Mouse (Mus musculus): Measurements from ENCODE around the gene Rnf5. TPM values are rescaled to one million over a fixed set of nuclear protein-coding genes. Genes with fewer than 3 reads are reported as not detected.
A peak's percentile ranks its signal among the peaks of the same experiment; 100 is the strongest.

Rnf5 gene
- total RNA-seq, 2 experiments from 2014 or later: 72.1 to 80.3 TPM

DNA sequence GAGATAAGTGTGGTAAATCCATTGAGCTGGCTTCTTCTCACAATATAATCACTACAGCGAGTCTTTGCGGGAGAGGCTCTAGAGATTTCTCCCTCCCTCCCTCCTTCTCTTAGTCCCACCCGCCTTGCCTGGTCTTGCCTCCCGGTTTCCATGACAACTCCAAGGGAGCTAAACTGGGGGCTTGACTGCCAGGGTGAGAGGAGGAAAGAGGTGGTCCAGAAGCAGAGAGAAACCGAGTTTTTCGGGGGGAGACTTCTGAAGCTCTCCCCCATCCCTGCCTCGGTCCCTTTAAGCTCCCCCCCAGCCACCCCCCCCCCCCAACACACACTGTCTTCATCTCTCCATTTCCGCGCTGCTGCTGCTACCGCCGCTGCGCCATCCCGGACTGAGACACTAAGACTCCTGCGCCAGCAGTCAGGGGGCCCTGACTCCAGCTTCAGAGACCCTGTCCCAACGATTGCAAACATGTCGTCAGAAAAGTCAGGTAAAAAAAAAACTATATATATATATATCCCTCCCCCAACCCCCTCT lies 25.8 kb upstream of the Rnf5 start, which contains the start of gene Prrt1:
Gene Prrt1, plus strand, starts transcription at position 313 of the 531 bp plus-strand sequence.
- TF ChIP-seq CTCF (conservative IDR thresholded peaks at IDR 0.05): no peak
- Histone ChIP-seq H3K27ac (peak within 1 kb of the TSS; percentile 99), H3K4me3 (peak within 1 kb of the TSS; percentile 67)
- DNase-seq (ENCODE audit: low spot score in 2 of 2): peak; percentile 66 to 90

GRCm38 (mm10) chr17:34628644-34628967 lies 25.1 kb upstream of the Rnf5 start:
- no peak for TF ChIP-seq CTCF (conservative IDR thresholded peaks at IDR 0.05)
- peak overlapping the region; percentile 99 for H3K27ac ChIP-seq
- no peak for DNase-seq (ENCODE audit: low spot score in 2 of 2)
- H3K4me3 ChIP-seq: peak overlapping the region; percentile 67

DNA sequence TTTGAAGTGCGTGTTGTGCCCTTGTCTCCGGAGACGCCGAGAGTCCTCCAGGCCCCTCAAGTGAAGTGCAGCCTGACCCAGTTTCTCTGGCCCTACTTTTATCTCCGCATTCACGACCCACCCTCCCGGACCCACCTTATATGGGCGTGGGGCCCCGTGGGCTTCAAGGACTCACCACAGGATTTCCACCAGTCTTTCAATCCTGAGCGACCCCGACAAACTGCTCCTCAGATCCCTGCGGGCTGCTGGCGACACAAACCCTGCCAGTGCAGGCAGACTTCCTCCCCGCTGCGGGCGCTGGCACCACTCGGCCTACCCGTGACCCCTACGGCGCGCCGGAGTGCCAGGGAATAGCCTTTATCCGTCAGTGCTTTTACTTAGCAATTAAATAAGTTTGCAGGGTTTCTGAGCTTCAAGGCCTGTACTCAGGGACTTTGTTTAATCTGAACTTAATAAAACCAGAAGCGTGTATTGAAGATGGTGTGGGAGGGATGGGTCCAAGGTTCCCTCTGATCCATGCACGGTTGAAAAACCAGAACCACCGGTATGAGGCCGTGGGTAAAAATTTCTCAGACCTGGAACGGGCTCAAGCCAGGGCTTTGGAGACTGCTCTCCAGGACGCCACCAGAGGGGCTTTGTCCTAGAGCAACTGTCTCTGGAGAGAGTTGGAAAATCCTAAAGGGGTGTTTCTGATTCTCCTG lies 24.6 kb upstream of the Rnf5 start, which contains the start of gene Ppt2:
Gene Ppt2, minus strand, starts transcription at position 568 of the 701 bp plus-strand sequence.
- no peak for TF ChIP-seq CTCF (conservative IDR thresholded peaks at IDR 0.05)
- no peak for DNase-seq (ENCODE audit: low spot score in 2 of 2)
- peak within 1 kb of the TSS; percentile 67 for H3K4me3 ChIP-seq
- peak within 1 kb of the TSS; percentile 99 for H3K27ac ChIP-seq

DNA sequence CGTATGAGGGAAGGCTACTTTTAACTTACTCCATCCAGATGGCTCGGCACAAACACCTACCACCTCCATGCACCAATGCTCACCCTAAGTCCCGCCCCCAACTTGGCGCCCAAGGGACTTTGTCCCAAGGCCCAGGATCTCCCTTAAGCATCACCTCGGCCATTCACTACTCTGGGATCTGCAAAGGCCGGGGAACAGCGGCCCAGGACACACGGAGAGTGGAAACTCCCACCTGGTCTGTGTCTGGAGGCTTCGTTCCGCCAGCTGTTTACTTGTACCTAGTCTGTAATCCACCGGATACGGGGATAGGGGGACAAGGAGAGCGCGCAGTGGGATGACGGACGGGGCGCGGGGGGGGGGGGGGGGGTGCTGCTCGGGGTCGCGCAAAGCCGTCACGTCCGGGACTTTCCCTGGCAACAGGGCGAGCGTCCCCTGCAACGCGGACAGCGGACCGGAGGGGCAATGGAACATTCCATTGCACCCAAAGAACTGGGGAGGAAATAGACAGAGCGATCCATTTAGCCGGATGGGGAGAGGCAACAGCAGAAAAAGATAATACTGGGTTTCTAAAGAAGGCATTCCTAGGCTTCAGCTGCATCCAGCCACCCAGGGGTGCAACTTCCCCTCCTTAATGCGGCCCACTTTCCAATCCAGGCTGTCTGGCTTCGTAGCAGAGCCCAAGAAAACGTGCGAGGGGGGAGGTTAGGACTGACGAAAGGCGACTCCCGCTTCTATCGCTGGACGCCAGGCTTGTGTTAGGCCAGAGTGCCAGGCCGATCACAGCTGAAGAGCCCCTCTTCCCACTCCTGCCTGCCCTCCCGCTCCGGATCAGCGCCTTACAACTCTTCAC lies 23.8 kb upstream of the Rnf5 start:
- peak; percentile 87 to 92 for DNase-seq (ENCODE audit: low spot score in 2 of 2)
- peak overlapping the region; percentile 99 for H3K27ac ChIP-seq
- no peak for TF ChIP-seq CTCF (conservative IDR thresholded peaks at IDR 0.05)
- peak overlapping the region; percentile 67 for H3K4me3 ChIP-seq

GRCm38 (mm10) chr17:34626773-34627092 lies 23.2 kb upstream of the Rnf5 start:
- no peak for DNase-seq (ENCODE audit: low spot score in 2 of 2)
- Histone ChIP-seq H3K27ac (peak overlapping the region; percentile 99), H3K4me3 (peak overlapping the region; percentile 67)
- peak; percentile 71 for TF ChIP-seq CTCF (conservative IDR thresholded peaks at IDR 0.05)

DNA sequence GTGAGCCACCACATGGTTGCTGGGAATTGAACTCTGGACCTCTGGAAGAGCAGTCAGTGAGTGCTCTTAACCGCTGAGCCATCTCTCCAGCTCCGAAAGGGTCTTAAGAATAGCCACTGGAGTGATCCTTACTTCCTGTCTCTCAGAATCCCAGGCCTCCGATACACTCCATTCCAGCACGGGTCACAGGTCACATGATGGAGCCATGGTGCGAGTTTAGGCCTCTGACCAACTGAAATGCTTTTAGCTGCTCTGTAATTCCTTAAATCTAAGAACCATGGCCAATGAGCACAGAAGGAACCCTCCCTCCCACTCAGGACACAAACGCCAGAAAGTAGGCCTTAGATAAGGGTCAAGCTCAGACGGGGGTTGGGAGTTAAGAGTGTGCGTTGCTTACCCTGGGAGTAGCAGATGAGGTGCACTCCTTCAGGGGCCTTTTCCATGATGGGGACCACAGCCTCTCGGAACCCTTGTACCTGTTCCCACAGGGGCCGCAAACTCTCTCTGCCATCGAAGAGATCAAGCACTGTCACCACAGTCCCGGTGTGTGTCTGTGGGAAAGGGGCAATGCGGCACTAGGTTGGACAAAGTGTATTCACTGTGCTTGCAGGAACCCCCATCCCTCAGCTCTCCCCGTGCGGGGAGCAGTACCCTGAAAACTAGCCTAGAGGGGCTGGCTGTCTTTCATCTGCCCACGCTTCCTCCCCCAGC lies 22.7 kb upstream of the Rnf5 start:
- Histone ChIP-seq H3K27ac (peak overlapping the region; percentile 99), H3K4me3 (peak overlapping the region; percentile 67)
- TF ChIP-seq CTCF (conservative IDR thresholded peaks at IDR 0.05): no peak
- no peak for DNase-seq (ENCODE audit: low spot score in 2 of 2)

GRCm38 (mm10) chr17:34624981-34625380 lies 21.5 kb upstream of the Rnf5 start:
- no peak overlapping the region for H3K4me3 ChIP-seq
- no peak for TF ChIP-seq CTCF (conservative IDR thresholded peaks at IDR 0.05)
- H3K27ac ChIP-seq: no peak overlapping the region
- DNase-seq (ENCODE audit: low spot score in 2 of 2): no peak

- Histone ChIP-seq H3K4me3 (no peak overlapping the region), H3K27ac (no peak overlapping the region)
- DNase-seq (ENCODE audit: low spot score in 2 of 2): no peak
- peak; percentile 63 for TF ChIP-seq CTCF (conservative IDR thresholded peaks at IDR 0.05)
These were observed 19.7 kb upstream of the Rnf5 start for GRCm38 (mm10) chr17:34623161-34623560.

- no peak for DNase-seq (ENCODE audit: low spot score in 2 of 2)
- Histone ChIP-seq H3K27ac (no peak overlapping the region), H3K4me3 (no peak overlapping the region)
These were observed 17.5 kb upstream of the Rnf5 start for GRCm38 (mm10) chr17:34621006-34621405.

DNA sequence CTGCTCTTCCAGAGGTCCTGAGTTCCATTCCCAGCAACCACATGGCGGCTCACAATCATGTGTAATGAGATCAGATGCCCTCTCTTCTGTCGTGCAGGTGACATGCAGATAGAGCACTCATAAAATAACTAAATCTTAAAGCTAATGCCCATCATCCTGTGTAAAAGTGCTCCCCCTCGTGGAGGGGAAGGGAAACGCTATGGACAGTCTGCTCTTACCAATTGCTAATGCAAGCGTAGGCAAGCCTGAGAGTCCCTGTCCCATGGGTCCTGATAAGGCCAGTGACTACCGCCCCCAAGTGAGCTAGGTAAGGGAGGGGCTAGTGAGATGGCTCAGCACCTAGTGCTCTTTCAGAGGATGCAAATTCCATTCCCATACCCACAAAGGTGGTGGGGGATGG lies 15.5 kb upstream of the Rnf5 start:
- peak; percentile 94; the same call in 1 of the 2 replicates for TF ChIP-seq CTCF (conservative IDR thresholded peaks at IDR 0.05)
- H3K4me3 ChIP-seq: no peak overlapping the region
- H3K27ac ChIP-seq: no peak overlapping the region
- DNase-seq (ENCODE audit: low spot score in 2 of 2): peak; percentile 72 to 80

More at GRCm38 (mm10) chr17:34621006-34621405, 17.5 kb upstream of the Rnf5 start:
- no peak for TF ChIP-seq CTCF (conservative IDR thresholded peaks at IDR 0.05)

DNA sequence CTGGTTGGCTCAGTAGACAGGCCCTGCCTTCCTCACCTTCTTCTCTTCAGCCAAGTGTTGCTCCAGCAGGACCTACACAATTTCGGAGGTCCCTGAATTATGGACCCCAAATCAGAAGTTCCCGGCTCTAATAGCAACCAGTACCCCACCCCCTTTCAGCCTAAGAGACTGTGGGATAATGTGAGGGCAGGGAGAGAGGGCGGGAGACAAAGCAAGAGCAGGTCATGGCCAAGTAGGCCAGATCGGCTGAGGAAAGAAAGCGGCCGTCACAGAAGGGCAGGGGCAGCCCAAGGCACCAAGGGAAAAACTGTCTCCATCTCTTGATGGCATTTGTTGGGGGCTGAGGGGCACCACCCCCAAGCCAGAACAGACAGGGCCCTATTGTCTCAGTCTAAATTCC lies 12.4 kb upstream of the Rnf5 start, which contains the start of gene Egfl8:
Gene Egfl8, minus strand, starts transcription at position 101 of the 400 bp plus-strand sequence.
- H3K27ac ChIP-seq: peak within 1 kb of the TSS; percentile 58; the same call in 1 of the 2 replicates
- no peak for DNase-seq (ENCODE audit: low spot score in 2 of 2)
- no peak for TF ChIP-seq CTCF (conservative IDR thresholded peaks at IDR 0.05)
- H3K4me3 ChIP-seq: no peak within 1 kb of the TSS

GRCm38 (mm10) chr17:34613830-34614229 lies 10.3 kb upstream of the Rnf5 start:
- Histone ChIP-seq H3K27ac (no peak overlapping the region), H3K4me3 (no peak overlapping the region)
- TF ChIP-seq CTCF (conservative IDR thresholded peaks at IDR 0.05): no peak
- DNase-seq (ENCODE audit: low spot score in 2 of 2): no peak

Data from layer of hippocampus, adult 2 months (tissue).